Mouse (Mus musculus): ENCODE data around the gene Fam53b. TPM values are rescaled to one million over a fixed set of nuclear protein-coding genes. Genes with fewer than 3 reads are reported as not detected.
A peak's percentile ranks its signal among the peaks of the same experiment; 100 is the strongest.

Fam53b gene
- total RNA-seq, 2 experiments from 2014 or later: 42.3 to 54.8 TPM

- H3K4me3 ChIP-seq: no peak overlapping the region
- DNase-seq (ENCODE audit: low spot score in 2 of 2): no peak
- H3K27ac ChIP-seq: no peak overlapping the region
- no peak for TF ChIP-seq CTCF (conservative IDR thresholded peaks at IDR 0.05)
Observed at GRCm38 (mm10) chr7:132824346-132825022, 10.8 kb upstream of the Fam53b start.

GRCm38 (mm10) chr7:132823832-132824231 lies 10.1 kb upstream of the Fam53b start:
- no peak for DNase-seq (ENCODE audit: low spot score in 2 of 2)
- H3K4me3 ChIP-seq: no peak overlapping the region
- no peak overlapping the region for H3K27ac ChIP-seq
- TF ChIP-seq CTCF (conservative IDR thresholded peaks at IDR 0.05): no peak

GRCm38 (mm10) chr7:132820692-132821091 lies 7.0 kb upstream of the Fam53b start:
- peak overlapping the region; percentile 54 for H3K27ac ChIP-seq
- TF ChIP-seq CTCF (conservative IDR thresholded peaks at IDR 0.05): no peak
- no peak for DNase-seq (ENCODE audit: low spot score in 2 of 2)
- no peak overlapping the region for H3K4me3 ChIP-seq

GRCm38 (mm10) chr7:132817056-132817455 lies 3.4 kb upstream of the Fam53b start:
- Histone ChIP-seq H3K4me3 (no peak overlapping the region), H3K27ac (no peak overlapping the region)
- TF ChIP-seq CTCF (conservative IDR thresholded peaks at IDR 0.05): no peak
- DNase-seq (ENCODE audit: low spot score in 2 of 2): no peak

GRCm38 (mm10) chr7:132816528-132816927 lies 2.8 kb upstream of the Fam53b start:
- Histone ChIP-seq H3K27ac (no peak overlapping the region), H3K4me3 (no peak overlapping the region)
- TF ChIP-seq CTCF (conservative IDR thresholded peaks at IDR 0.05): no peak
- no peak for DNase-seq (ENCODE audit: low spot score in 2 of 2)

GRCm38 (mm10) chr7:132815081-132815480 lies 1.4 kb upstream of the Fam53b start:
- Histone ChIP-seq H3K4me3 (no peak overlapping the region), H3K27ac (no peak overlapping the region)
- DNase-seq (ENCODE audit: low spot score in 2 of 2): no peak
- peak; percentile 36 for TF ChIP-seq CTCF (conservative IDR thresholded peaks at IDR 0.05)

- no peak for TF ChIP-seq CTCF (conservative IDR thresholded peaks at IDR 0.05)
- peak overlapping the region; percentile 84 for H3K4me3 ChIP-seq
- peak overlapping the region; percentile 93 for H3K27ac ChIP-seq
- DNase-seq (ENCODE audit: low spot score in 2 of 2): no peak
Observed at GRCm38 (mm10) chr7:132814089-132814450, 384 bp upstream of the Fam53b start.

GRCm38 (mm10) chr7:132812619-132813415 lies 869 bp downstream of the Fam53b start:
- Histone ChIP-seq H3K27ac (peak overlapping the region; percentile 93), H3K4me3 (peak overlapping the region; percentile 84)
- DNase-seq (ENCODE audit: low spot score in 2 of 2): peak in 1 of 2 experiments; percentile 52
- no peak for TF ChIP-seq CTCF (conservative IDR thresholded peaks at IDR 0.05)

- DNase-seq (ENCODE audit: low spot score in 2 of 2): peak in 1 of 2 experiments; percentile 47
- peak overlapping the region; percentile 93 for H3K27ac ChIP-seq
- peak; percentile 24; the same call in 1 of the 2 replicates for TF ChIP-seq CTCF (conservative IDR thresholded peaks at IDR 0.05)
- H3K4me3 ChIP-seq: peak overlapping the region; percentile 84
Observed at GRCm38 (mm10) chr7:132811716-132812618, 1.7 kb downstream of the Fam53b start.

GRCm38 (mm10) chr7:132810879-132811278 lies 2.8 kb downstream of the Fam53b start:
- H3K4me3 ChIP-seq: peak overlapping the region; percentile 84
- DNase-seq (ENCODE audit: low spot score in 2 of 2): peak; percentile 91 to 95
- peak overlapping the region; percentile 93 for H3K27ac ChIP-seq
- TF ChIP-seq CTCF (conservative IDR thresholded peaks at IDR 0.05): peak; percentile 96

GRCm38 (mm10) chr7:132810368-132810767 lies 3.3 kb downstream of the Fam53b start:
- peak in 1 of 2 experiments; percentile 76 for DNase-seq (ENCODE audit: low spot score in 2 of 2)
- peak overlapping the region; percentile 84 for H3K4me3 ChIP-seq
- peak overlapping the region; percentile 93 for H3K27ac ChIP-seq
- TF ChIP-seq CTCF (conservative IDR thresholded peaks at IDR 0.05): no peak

- Histone ChIP-seq H3K4me3 (peak overlapping the region; percentile 27; the same call in 1 of the 2 replicates), H3K27ac (peak overlapping the region; percentile 93)
- no peak for DNase-seq (ENCODE audit: low spot score in 2 of 2)
- no peak for TF ChIP-seq CTCF (conservative IDR thresholded peaks at IDR 0.05)
Observed at GRCm38 (mm10) chr7:132809721-132810120, 4.0 kb downstream of the Fam53b start.
